Mouse (Mus musculus): ENCODE measurements around the gene Fbxl16. TPM values are rescaled to one million over a fixed set of nuclear protein-coding genes. Genes with fewer than 3 reads are reported as not detected.

The Fbxl16 gene
- 0.97 and 1.1 TPM in 2 replicates for polyA plus RNA-seq (2012; rRNA removed; ENCODE audit: low replicate concordance)

DNA sequence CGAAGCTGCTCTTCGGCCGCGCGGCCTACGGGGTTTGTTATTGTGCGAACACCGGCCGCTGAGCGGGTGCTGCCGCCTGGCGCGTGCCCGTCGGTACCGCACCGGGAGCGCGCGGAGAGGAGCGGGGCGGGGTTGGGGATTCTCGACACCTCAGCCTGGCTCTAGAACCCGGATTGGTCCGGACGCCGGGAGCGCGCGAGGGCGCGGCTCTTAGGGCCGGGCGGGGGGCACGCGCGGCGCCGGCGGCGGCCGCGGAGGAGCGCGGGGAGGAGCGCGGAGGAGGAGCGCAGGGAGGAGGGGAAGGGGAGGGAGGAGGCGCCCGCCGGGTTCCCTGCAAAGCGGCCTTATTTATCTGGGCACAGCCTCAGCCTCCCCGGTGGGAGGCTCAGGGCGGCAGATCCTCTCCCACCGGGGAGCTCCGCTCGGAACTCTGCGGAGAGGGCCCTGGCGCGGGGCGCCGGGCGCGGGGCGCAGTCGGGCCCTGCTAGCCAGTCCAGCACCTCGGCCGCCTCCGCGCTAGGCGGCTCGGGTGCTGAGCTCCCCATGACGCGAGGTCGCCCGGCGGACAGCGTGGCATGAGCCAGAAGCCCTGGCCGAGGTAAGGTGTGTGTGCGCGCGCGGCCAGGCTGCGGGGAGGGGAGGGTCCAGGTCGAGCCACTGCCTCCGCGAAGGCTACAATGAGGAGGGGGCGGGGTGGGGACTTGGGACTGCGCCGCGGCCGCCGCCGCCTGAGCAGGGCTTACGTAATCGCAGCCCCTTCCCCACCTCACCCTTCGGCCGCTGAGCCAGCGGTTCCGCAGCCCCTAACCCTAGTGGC, at the start of gene Fbxl16:
Fbxl16 (plus strand) TSS at position 297 of the 817 bp plus-strand sequence.

DNA sequence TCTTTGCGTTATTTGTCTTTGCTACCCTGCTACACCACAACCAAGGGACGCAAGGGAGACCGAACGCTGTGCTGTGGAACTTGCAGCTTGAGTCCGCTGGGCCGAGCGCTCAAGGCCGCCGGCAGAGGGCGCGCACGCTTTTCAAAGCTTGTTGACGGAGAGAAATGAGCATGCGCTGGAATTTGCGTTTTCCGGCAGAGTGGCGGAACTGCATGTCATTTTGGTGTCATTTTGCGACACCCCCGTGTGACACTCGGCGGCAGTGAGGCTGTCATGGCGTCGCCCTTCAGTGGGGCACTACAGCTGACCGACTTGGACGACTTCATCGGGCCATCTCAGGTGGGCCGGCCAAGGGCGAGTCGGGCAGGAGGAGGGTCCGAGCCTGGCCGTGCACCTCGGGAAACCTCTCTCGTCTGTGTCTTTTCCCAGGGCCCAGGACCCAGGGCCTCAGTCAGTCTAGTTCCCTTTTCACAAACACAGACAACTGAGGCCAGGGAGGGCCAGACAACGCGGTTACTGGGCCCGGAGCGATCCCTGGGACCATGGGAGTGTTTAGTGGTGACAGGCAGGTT, 35.2 kb upstream of the Fbxl16 start, which contains the start of gene Narfl:
Narfl (plus strand) TSS at position 228 of the 572 bp plus-strand sequence.

DNA sequence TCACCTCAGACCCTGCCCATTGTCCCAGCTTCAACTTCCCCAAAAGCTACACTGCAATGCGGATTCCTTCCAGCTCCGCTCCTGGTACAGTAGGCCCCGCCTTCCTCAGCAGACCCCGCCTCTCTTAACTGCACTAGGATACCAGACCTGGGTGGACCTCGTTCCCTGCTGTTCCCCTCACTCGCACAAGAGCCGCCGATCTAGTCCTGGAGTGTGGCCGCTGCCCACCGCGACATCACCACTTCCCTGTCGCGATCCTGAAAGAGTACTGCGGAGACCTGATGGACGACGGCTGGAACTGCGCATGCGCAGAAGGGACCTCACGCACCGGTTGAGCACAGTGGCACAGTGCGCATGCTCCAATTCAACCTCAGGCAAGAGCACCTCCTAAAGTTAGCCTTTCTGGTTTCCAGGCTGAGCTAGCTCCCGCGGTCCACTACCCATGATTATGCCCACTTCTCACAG, 23.6 kb upstream of the Fbxl16 start, which contains the start of gene Haghl:
Haghl (minus strand) TSS at position 393 of the 465 bp plus-strand sequence.

DNA sequence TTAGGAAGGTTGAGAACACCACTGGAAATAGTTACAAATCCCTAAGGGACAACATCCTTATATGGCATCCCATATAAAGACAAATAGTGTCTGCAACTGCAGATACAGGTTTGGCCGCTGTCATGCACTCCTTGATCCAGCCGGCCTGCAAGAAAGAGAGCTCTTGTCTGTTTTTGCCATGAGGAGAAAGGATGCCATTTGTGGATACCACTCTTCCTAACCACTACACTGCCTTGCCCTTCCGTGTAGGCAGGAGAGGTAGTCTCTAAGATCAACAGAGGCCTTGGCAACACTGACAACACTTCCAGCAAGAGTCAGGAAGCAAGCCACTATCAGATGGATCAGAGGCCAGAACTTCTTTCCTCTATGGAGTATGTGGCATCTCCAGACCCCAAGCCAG, 22.6 kb upstream of the Fbxl16 start, which contains the start of gene Ccdc78:
Ccdc78 (plus strand) TSS at position 301 of the 400 bp plus-strand sequence.

DNA sequence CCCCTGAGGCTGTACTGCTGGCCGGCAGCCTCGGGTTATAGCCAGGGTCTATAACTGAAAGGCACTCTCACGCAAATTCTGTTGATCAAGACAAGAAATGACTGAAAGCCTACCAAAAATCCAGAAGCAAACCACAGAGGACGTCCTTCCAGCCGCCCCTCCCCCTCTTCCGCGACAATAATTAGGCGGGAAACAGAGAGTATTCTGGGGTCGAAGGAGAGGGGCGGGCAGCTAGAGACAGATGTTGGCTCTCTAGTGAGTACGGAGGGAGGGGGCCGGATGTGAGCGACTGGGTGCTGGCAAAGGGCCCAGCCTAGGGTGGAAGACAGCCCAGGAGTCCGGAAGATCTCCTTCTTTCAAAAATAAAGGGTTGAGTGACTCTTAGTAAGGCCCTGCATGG, 16.3 kb upstream of the Fbxl16 start, which contains the start of gene Fam173a:
Fam173a (minus strand) TSS at position 287 of the 400 bp plus-strand sequence.

DNA sequence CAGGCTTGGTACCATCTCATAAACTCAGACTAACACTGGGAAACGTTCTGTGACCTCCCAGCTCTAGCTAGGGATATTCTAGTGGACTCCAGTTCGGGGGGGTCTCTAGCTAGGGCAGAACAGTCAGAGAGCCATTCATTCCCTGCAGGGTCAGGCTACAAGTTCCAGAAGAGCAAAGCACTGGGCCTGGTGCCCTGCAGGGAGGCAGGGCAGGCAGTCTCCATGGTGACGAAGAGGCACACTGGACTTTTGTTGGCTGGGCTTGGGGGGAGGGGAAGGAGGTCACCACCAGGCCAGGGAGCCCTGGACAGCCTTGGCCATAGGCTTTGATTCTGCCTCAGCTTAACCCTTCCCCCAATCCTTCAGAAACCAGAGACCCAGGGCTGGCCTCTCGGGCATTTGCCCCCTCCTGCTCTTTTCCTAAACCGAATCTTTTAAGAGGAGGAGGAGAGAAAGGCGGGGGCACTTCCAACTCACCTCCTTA, 13.2 kb upstream of the Fbxl16 start, which contains the start of gene AC134908.4:
AC134908.4 (minus strand) TSS at position 51 of the 484 bp plus-strand sequence.

DNA sequence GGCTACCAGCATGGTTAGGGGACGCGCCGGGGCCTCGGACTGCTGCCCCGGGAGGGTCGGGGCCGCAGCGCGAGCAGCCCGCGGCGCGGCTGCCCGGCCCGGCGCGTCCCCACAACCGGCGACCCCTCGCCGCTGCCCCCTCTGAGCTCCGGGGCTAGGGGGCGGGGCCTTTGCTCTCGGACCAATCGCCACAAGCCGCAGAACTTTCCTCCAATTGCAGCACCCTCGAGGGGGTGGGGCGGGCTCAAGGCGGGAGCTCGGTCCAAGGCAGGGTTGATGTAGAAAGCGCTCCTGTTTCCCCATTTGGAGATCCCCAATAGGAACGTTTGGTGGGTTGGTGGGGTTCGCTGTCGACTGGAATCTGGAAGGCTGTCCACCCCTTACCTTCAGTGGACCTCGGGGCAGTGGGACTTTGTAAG, 11.9 kb upstream of the Fbxl16 start, which contains the start of gene Metrn:
Metrn (minus strand) TSS at position 186 of the 419 bp plus-strand sequence.

DNA sequence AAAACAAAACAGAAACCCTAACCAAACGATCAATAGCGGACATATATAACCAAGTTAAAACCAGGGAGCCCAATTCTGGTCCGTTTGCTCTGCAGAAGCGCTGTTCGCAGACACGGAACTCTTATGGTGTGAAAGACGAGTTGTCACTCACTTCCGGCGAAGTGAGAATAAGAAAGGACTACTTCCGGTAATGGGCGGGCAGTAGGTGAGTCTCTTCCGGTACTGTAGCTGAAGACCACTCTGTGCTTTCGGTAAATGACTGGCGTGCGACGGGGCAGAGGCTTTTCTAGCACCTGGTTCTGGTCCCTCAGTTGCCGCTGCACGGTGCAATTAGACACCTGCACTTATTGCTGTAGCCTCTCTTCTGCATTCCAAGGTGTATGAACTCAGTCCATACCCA, 14.6 kb downstream of the Fbxl16 start, which contains the start of gene Wdr24:
Wdr24 (plus strand) TSS at position 176 of the 400 bp plus-strand sequence.

DNA sequence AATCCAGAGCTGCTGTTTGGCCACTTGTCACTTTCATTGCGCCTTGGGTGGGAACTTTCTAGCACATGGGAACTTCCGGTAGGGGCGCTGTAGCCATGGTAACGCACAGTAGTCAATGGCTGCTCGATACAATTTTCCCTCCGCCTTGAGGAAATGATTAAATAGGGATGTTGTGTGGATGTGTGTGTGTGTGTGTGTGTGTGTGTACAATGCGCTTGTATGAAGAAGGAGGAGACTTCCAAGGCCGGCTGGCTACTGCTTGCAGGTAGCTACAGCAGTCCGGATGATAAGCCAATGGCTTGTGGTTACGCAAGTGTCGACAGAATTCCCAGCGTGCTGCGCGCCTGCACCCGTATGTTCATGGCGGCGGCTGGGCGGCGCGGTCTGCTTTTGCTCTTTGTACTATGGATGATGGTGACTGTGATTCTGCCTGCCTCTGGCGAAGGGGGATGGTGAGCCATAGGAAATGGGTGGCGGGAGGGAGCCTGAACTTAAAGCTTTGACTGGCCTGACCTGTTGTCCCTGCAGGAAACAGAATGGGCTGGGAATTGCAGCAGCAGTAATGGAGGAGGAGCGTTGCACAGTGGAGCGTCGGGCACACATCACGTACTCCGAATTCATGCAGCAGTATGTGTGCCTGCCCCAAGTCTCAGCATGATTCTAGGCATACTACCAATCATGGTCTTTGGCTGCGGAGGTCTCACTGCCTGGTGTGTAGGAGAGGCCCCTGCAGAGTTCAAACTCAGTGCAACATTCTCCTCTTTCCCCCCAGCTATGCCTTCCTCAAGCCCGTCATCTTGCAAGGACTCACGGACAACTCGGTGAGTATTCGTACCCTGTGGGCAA, 20.1 kb downstream of the Fbxl16 start, which contains the start of gene Jmjd8:
Jmjd8 (plus strand) TSS at position 156 of the 846 bp plus-strand sequence.

DNA sequence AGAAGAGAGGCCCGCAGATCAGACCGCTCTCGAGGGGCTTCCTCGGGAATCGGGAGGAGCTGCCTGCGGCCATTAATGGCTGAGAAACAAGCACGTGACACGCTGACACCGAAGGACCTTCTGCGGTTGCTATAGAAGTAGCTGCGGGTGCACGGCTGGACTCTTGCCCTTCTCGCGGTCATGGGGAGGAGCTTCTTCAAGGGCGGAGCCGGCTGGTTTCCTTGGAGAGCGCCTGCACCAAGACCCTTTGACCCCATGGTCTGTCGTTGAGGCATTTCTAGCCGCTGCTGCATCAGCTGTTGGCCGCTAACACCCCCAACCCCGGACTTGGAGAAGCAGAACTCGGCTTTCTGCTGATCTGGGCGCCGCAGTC, 24.4 kb downstream of the Fbxl16 start, which contains the start of gene Stub1:
Stub1 (minus strand) TSS at position 114 of the 373 bp plus-strand sequence.

DNA sequence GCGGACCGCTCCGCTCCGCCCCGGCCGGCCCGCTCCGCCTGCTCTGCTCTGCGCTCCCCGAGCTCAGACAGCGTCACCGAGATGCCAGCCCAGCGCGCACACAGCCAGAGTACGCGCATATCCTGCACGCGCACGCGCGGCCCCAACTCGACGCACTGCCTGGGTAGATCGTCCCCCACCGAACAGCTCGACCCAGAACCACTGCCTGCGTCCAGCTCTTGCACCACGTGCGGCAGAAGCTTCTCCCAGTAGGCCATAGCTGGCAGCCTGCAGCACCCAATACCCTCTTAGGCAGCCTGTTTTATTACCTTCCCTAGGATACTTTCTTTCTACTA, 28.2 kb downstream of the Fbxl16 start, which contains the start of gene Rhbdl1:
Rhbdl1 (minus strand) TSS at position 220 of the 335 bp plus-strand sequence.

DNA sequence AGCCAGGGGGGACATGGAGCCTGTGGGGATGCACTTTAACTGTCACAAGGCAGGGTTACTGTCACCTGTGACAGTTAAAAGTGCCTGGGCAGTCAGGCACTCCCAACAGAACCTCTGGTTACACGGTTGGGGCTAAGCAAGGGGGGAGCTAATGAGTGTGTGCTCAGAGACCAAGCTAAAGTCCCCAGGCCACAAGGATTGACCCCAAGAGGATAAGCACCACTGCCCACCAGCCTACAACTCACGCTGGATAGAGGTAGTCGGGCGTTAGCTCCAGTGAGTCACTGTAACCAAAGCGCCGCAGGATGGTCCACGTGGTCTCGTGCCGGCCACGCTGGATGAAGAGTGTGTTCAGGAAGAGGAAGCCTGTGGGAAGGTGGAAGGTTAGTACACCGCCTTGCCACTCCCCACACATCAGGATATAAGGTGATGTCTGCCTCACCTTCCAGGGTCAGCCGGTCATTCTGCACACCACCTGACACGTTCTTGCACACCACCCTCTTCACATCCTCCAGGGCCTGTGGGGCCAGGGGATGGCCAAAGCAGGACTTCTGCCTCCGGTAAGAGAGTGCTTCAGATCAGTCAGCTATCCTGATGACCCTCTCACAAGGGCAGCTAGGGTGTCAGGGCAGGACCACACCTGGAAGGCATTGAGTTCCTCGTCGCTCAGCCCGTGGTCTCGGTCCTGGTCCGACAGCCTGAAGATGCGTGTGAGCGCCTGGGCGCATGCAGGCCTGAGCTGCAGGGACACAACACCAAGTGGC, 32.4 kb downstream of the Fbxl16 start, which contains the start of gene Gm20683:
Gm20683 (minus strand) TSS at position 647 of the 764 bp plus-strand sequence.

DNA sequence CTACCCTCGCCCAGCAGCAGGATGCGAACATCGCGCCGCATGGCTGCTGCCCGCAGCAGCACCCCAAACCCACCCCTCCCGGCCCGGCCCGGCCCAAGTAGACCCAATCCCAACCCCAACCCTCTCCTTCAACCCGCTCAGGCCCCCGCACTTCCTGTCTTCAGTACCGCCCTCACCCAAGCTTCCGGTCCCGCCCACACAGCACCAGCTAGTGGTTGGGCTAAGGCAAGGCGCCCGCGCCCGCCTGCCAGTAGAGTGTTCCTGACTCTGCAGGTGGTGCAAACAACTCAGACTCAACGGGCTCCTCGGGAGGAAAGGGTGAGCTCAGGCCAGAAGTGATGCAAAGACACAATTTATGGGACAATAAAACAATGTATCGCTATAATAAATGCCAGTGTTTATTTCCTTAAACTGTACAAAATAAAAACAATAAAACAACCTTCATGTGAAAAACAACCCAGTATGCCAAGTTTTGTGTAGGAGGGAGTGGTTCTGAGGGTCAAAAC, 35.6 kb downstream of the Fbxl16 start, which contains the start of gene Rhot2:
Rhot2 (minus strand) TSS at position 456 of the 506 bp plus-strand sequence.

DNA sequence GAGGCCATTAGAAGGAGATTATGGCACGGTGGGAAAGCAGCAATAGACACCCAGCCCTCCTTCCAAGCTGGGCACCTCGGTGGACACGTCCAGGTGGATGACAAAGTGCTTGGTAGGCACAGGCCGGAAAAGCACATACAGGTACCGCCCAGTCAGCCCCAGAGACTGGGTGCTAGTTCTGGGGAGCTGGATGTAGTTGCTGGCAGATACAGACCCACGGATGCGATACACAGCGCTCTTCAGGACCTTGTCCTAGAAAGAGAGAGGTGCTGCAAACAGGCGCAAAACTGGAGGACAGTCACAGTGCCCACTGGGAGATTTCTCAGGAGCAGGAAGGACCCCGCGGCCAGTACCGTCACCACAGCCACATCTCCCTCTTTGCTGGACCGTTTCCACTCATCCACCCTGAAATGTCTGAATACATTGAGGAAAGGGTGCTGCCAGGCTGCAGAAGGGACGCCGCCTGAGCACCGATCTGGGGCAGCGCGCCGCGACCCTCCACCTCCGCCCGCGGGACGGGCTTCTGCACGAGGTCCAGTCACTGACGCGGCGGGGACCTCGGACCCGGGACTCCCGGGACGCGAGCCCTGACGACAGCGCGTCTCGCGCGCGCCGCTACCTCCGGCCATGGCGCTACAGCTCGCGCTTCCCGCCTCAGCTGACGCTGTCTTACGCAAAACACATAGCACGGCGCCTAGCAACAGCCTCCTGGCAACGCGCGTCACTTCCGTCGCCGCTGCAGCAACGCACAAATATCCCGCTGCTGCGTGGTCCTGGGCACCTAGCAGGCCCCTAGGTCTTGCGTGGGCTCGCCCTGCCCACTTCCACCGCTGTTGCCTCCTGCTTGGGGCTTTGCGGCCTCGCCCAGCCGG, 52.2 kb downstream of the Fbxl16 start, which contains the start of gene Wdr90:
Wdr90 (minus strand) TSS at position 670 of the 872 bp plus-strand sequence.

DNA sequence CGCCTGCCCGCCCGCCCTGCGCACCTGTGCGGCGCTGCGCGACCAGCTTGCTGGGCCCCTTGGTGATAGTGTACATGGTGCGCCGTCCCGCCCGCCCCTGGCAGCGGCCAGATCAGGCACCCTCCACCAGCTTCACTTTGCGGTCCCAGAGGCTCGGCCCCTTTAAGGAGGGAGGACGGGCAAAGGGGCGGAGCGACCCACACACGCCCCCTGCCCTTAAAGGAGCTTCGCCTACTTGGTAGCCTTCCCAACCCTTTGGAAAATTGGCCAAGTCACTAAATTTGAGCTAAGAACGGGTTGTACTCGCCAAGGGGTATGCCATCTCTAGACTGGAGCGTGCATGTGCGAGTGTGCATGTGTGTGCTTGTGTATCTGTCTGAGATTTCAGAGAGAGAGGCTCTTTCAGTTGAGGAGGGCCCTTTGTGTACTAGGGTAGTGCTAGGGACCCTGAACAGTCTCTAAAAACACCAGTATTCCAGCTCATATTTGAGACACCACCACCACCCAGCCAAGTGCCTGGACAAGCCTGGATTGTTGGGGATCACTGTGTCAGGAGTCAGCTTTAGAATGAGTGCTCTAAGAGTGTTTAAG, 59.8 kb downstream of the Fbxl16 start, which contains the start of gene Mcrip2:
Mcrip2 (minus strand) TSS at position 164 of the 591 bp plus-strand sequence.

